ENCODE assay signal across 13 mouse cellular contexts in the genomic region with DNA sequence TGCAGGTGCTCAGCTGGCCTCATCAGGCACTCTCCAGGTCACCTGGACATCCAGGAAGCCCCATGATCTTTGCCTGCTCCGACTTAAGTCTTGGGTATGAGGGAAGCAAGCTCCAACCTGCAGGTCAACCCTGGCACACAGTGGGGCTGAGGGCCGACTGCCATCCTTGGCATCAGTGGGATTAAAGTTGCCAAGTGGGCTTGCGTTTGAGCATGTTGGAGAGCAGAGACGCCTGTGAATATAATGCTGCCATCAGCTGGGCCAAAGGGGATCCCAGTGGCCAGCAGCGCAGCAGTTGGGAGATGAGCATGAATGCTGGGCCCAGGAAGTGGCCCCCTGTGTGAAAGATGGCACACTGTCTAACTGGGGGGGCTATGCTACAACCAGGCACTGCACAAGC. TPM values are rescaled to one million over a fixed set of nuclear protein-coding genes. Genes with fewer than 3 reads are reported as not detected.
DNase-seq lines count a peak whose midpoint lies in the region.
"Had no signal": no experiment of that assay in that cellular context is flagged by ENCODE, and none has a peak within 500 bp of the region (broad histone marks: within the 10 kb centered on the region; RNA-seq: fewer than 3 reads in every experiment).

No protein-coding gene starts in this region.

- peak; percentile 79 to 89 for DNase-seq in cerebellum, postnatal 10 days
- DNase-seq in cerebellum, adult 18-20 months: no peak
- peak; percentile 14 for DNase-seq in gastrocnemius, postnatal 25 days
- no peak for DNase-seq in gastrocnemius, postnatal 14 days
- DNase-seq in gonadal fat pad, adult 2 months (ENCODE audit: low read depth): peak; percentile 22
- no peak for DNase-seq in frontal cortex, adult 2 months (ENCODE audit: extremely low spot score in 1 of 2, low spot score in 1 of 2)
- DNase-seq: adrenal gland, adult 8-10 months; cerebellum, adult 11-12 months; cerebellum, adult 9-11 months; heart, adult 2 months; heart, postnatal 14 days; heart, postnatal 4 days; kidney, adult 18-20 months had no signal

- intact Hi-C loops in gastrocnemius, postnatal 14 days (cut with DNase I; ENCODE audit: low total_unique reads): no loop called here

RNA-seq across cellular contexts. Expression of a gene that starts 25.9 kb away (rescaled TPM):
- 1 to 10 TPM; 5.4 to 8.0 TPM for total RNA-seq in gastrocnemius, postnatal 25 days (2021)
- total RNA-seq in gastrocnemius, postnatal 14 days (2021): 1 to 10 TPM; 6.7 to 7.8 TPM
- polyA plus RNA-seq in gonadal fat pad, adult 2 months (2012; rRNA removed): 23.4 and 27.6 TPM in 2 replicates
- 16.0 and 20.0 TPM in 2 replicates for polyA plus RNA-seq in frontal cortex, adult 2 months (2012; rRNA removed)

Comparison
In these comparisons a context has a peak if more than half of its experiments do, and no peak if none do; other contexts are left out.
1. DNase-seq: peak in cerebellum, postnatal 10 days (2 of 2), gastrocnemius, postnatal 25 days (single experiment) and gonadal fat pad, adult 2 months (single experiment); none in cerebellum, adult 18-20 months (0 of 2), gastrocnemius, postnatal 14 days (single experiment) and frontal cortex, adult 2 months (0 of 2).